Mouse (Mus musculus) hindbrain, postnatal 0 days (tissue): Measurements from ENCODE around the gene C2cd4d. TPM values are rescaled to one million over a fixed set of nuclear protein-coding genes. Genes with fewer than 3 reads are reported as not detected.

Experiments
- ATAC-seq: fragments of 200-750 bp; cut with Nextera tagmentation; 2 replicates; pipeline ENCODE4 v1.8.0; 2017; ENCODE audit warnings: mild to moderate bottlenecking, moderate TSS enrichment, moderate library complexity
- DNase-seq: peaks from one replicate; pipeline ENCODE4 v3.0.0-alpha.2; 2015; ENCODE audit warnings: low spot score
- H3K27ac ChIP-seq: fragments of 300-500 bp; sonication (generic); 2 replicates; pipeline ENCODE4 v1.5.1; 2014; ENCODE audit warnings: mild to moderate bottlenecking
- H3K27me3 ChIP-seq: fragments of 300-500 bp; sonication (generic); 2 replicates; pipeline ENCODE4 v1.6.1; 2014; ENCODE audit warnings: low read length, mixed read lengths; ENCODE audit not compliant: insufficient read depth
- H3K36me3 ChIP-seq: fragments of 300-500 bp; sonication (generic); 2 replicates; pipeline ENCODE4 v1.6.1; 2014; ENCODE audit warnings: low read length, mixed read lengths; ENCODE audit not compliant: insufficient read depth
- H3K4me1 ChIP-seq: fragments of 300-500 bp; sonication (generic); 2 replicates; pipeline ENCODE4 v1.6.1; 2014; ENCODE audit warnings: antibody characterized with exemption, low read length, mixed read lengths; ENCODE audit not compliant: insufficient read depth
- H3K4me2 ChIP-seq: fragments of 300-500 bp; sonication (generic); 2 replicates; pipeline ENCODE4 v1.6.1; 2014; ENCODE audit warnings: low read depth, mild to moderate bottlenecking, low read length, moderate library complexity, mixed read lengths
- H3K4me3 ChIP-seq: fragments of 300-500 bp; sonication (generic); 2 replicates; pipeline ENCODE4 v1.5.1; 2014; ENCODE audit warnings: low read length
- H3K9ac ChIP-seq: fragments of 300-500 bp; sonication (generic); replicated peaks from 2 replicates; pipeline ENCODE4 v1.6.1; 2014; ENCODE audit warnings: mild to moderate bottlenecking, low read length, moderate library complexity, mixed read lengths
- H3K9me3 ChIP-seq: fragments of 300-500 bp; sonication (generic); 2 replicates; pipeline ENCODE4 v1.6.1; 2016; ENCODE audit warnings: low read length, mixed read lengths
- CTCF ChIP-seq: IDR thresholded peaks from 2 replicates; pipeline ENCODE4 v1.5.1; 2016; ENCODE audit warnings: antibody characterized with exemption, control low read depth, low read depth
- WGBS: fragments of 180-500 bp; shearing (Covaris S2); extraction: QIAGEN DNeasy Blood & Tissue Kit; methylation state at CpG from one replicate; pipeline ENCODE4 v1.1.7; 2014; 5-methylcytosine and 5-hydroxymethylcytosine counted together
- polyA plus RNA-seq: library from polyadenylated mRNA; unstranded; fragments of >200 nt; fragmentation: Nextera tagmentation; extraction: Ambion mirVana; gene quantifications from 2 replicates; pipeline ENCODE4 v1.2.1, GENCODE M21; 2015
- total RNA-seq: library from RNA; depleted of rRNA; stranded (reverse); fragments of >200 nt; gene quantifications from 2 replicates; pipeline ENCODE4 v1.2.3, GENCODE M21; 2014

The C2cd4d gene
- total and polyA plus RNA-seq, 2 experiments from 2014 or later, result 1.3 to 1.8 TPM

DNA sequence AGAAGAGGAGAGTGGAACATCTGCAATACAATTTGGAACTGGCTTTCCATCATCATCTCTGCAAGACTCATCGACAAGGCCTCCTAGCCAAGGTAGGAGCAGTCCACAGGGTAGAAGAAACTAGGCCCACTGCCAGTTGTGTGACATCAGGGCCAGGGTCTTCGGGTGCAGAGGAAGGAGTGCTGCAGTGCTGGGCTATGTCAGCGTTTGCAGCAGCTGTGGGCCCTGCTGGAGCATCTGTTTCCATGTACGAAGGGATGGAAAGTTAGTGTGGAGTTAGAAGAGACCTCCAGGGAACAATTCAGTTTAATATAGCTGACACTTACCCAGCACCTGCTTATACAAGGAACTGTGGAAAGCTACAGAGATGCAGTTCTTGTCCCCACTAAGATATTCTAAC lies 30.8 kb downstream of the C2cd4d start:
- H3K4me2 ChIP-seq, result no peak overlapping the region
- ATAC-seq (peak; percentile 51; the same call in 1 of the 2 replicates), DNase-seq (no peak)
- no peaks in the 10 kb centered on the region for H3K27me3 ChIP-seq
- 61% methylated on average over 4 of the region's 4 CpGs for WGBS
- H3K4me3 ChIP-seq, result no peak overlapping the region
- no peaks in the 10 kb centered on the region for H3K4me1 ChIP-seq
- H3K27ac ChIP-seq, result no peak overlapping the region
- H3K9ac ChIP-seq, result no peak overlapping the region
- H3K36me3 ChIP-seq, result no peaks in the 10 kb centered on the region
- TF ChIP-seq CTCF, result no peak
- no peaks in the 10 kb centered on the region for H3K9me3 ChIP-seq

DNA sequence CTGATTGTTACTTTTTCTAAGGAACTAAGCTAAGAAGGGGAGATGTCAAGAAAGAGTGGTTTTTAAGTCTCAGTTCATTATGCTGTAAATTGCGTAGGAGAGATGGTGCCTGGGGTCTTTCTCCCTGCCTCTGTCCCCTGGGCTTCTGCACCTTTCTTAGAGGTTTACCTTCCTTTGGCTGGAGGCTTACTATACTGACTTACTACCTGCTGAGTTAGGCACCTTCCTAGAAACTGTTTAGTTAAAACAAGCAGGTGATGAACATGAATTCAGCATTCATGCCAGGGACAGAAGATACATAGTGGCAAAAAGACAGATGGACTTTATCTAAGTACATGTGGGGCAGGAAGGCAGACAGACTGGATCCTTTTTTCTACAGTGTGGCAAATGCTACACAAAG lies 34.1 kb downstream of the C2cd4d start:
- H3K36me3 ChIP-seq, result no peaks in the 10 kb centered on the region
- no peak for ATAC-seq
- TF ChIP-seq CTCF, result no peak
- no peaks in the 10 kb centered on the region for H3K27me3 ChIP-seq
- H3K4me3 ChIP-seq, result no peak overlapping the region
- no peak overlapping the region for H3K9ac ChIP-seq
- DNase-seq, result no peak
- no peak overlapping the region for H3K27ac ChIP-seq
- H3K4me2 ChIP-seq, result no peak overlapping the region
- peaks cover 9% of the 10 kb centered on the region; the same call in 1 of the 2 replicates for H3K4me1 ChIP-seq
- 86% methylated on average over 1 of the region's 1 CpGs for whole genome bisulfite sequencing
- no peaks in the 10 kb centered on the region for H3K9me3 ChIP-seq

DNA sequence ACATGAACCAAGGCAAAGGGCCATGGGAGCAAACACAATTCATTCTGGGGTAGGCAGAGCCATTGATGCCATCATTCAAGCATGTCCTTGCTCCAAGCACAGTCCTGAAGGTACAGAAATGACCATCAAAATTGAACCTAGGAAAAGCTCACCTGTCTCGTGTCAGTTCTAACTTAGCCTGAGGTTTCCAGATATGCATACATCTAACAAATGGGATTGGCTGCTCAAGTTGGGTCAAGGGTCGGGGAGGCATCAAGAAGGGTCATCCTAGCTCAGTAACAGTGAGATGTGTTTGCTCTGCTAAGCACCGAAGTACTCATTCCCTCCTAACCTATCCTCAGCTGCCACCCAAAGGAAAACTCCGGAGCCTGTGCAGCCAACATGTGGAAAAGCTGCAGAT lies 34.6 kb downstream of the C2cd4d start:
- no peak overlapping the region for H3K4me2 ChIP-seq
- no peak for DNase-seq

DNA sequence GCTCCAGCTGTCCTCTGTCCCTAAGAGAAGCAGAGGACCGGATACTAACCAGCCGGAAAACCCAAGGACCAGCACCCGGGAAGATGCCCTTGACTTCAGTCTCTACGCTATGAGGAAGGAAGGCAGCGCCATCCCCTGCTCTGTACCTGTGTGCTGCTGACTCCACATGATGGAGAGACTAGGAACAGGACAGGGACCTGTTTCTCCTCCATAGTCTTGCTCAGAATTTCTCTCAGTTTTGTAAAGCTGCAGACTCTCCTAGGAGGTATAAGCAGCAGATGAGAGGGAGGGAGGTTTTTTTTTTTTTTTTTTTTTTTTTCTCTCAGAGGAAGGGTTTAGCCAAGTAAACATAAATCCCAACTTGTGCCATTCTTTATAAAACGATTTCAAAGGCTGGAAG lies 36.0 kb downstream of the C2cd4d start, which contains the start of gene Lingo4:
Gene Lingo4, plus strand, starts transcription at position 301 of the 400 bp plus-strand sequence.
- Histone ChIP-seq H3K4me3 (peak within 1 kb of the TSS; percentile 37), H3K4me1 (peaks cover 9% of the 10 kb centered on the region; the same call in 1 of the 2 replicates), H3K4me2 (peak within 1 kb of the TSS; percentile 74), H3K27ac (peak within 1 kb of the TSS; percentile 32; the same call in 1 of the 2 replicates), H3K27me3 (no peaks in the 10 kb centered on the region), H3K9me3 (no peaks in the 10 kb centered on the region), H3K9ac (peak within 1 kb of the TSS; percentile 50), H3K36me3 (no peaks in the 10 kb centered on the region)
- 69% methylated on average over 6 of the region's 6 CpGs for WGBS
- no peak for TF ChIP-seq CTCF
- ATAC-seq (no peak), DNase-seq (no peak)

More for the DNA sequence above, 34.6 kb downstream of the C2cd4d start:
- no peak for ATAC-seq
- 87% methylated on average over 4 of the region's 4 CpGs for WGBS
- H3K36me3 ChIP-seq, result no peaks in the 10 kb centered on the region
- H3K27ac ChIP-seq, result no peak overlapping the region
- peaks cover 9% of the 10 kb centered on the region; the same call in 1 of the 2 replicates for H3K4me1 ChIP-seq
- H3K4me3 ChIP-seq, result no peak overlapping the region
- no peaks in the 10 kb centered on the region for H3K27me3 ChIP-seq
- no peaks in the 10 kb centered on the region for H3K9me3 ChIP-seq
- TF ChIP-seq CTCF, result no peak
- H3K9ac ChIP-seq, result no peak overlapping the region

DNA sequence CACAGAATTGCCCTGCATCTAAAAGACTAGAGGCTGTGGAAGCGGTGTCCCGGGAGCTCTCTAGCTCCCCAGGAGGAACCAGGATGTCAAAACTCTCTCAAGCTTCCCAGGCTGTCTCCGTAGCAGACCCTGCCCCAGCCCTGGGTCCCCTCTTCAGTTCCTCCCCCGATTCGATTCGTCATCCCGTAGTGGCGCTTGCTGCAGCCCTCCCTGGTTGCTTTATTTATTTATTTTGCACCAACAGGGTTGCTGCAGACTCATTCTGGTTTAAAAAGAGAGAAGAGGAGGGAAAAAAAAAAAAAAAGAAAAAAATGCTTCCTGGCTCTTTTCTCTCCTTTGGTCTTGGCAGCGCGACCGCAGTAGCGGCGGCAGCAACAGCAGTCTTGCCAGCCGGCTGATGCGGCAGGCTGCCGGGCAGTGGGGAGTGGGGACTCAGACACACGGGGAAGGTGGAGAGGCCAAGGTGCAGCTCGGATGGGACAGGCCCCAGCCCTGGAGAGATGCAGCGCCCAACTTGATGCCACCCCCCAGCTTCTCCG lies 36.8 kb downstream of the C2cd4d start:
- TF ChIP-seq CTCF, result peak; percentile 51
- WGBS, result 2% methylated on average over 20 of the region's 20 CpGs
- peaks cover 9% of the 10 kb centered on the region; the same call in 1 of the 2 replicates for H3K4me1 ChIP-seq
- no peaks in the 10 kb centered on the region for H3K9me3 ChIP-seq
- H3K9ac ChIP-seq, result peak overlapping the region; percentile 50
- peak overlapping the region; percentile 74 for H3K4me2 ChIP-seq
- no peaks in the 10 kb centered on the region for H3K36me3 ChIP-seq
- no peaks in the 10 kb centered on the region for H3K27me3 ChIP-seq
- H3K4me3 ChIP-seq, result peak overlapping the region; percentile 37
- peak; percentile 79 for DNase-seq
- H3K27ac ChIP-seq, result peak overlapping the region; percentile 32; the same call in 1 of the 2 replicates
- peak; percentile 89 for ATAC-seq

DNA sequence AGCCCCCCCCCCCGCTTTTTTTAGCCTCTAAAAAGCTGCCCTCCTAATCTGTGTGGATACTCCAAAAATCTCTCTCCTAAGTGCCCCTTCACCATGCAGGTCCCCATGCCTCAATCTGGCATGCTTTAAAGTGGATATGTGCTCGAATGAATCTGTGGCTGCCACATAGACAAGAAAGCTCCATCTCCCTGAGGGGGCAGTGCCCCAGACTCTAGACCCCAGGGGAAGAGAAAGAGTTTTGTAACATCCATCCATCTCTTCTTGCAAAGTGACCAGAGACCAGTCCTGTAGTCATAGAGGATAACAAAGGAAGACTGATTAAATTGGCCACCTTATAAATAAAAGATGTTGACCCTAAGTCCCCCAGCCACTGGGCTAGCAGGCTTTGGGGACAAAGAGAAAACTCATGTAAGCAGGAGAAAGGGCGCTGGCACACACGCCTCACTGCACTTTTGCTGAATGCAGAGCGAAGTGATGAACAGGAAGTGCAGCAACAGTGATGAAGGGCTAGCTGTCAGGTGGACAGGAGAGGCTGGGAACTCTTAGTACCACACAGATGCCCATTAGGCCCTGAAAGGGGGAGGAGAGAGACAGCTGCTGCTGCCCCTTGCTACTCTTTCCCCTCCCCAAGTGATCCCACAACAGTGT lies 37.5 kb downstream of the C2cd4d start:
- 0 out of 2 replicates have a peak overlapping the region, but pooled peaks have one; percentile 32 for H3K27ac ChIP-seq
- peak overlapping the region; percentile 74 for H3K4me2 ChIP-seq
- DNase-seq (peak; percentile 15), ATAC-seq (no peak)
- no peaks in the 10 kb centered on the region for H3K27me3 ChIP-seq
- peak overlapping the region; percentile 50 for H3K9ac ChIP-seq
- 17% methylated on average over 5 of the region's 5 CpGs for WGBS
- H3K9me3 ChIP-seq, result no peaks in the 10 kb centered on the region
- peak overlapping the region; percentile 37 for H3K4me3 ChIP-seq
- no peak for TF ChIP-seq CTCF
- H3K4me1 ChIP-seq, result peaks cover 10% of the 10 kb centered on the region; the same call in 1 of the 2 replicates
- H3K36me3 ChIP-seq, result no peaks in the 10 kb centered on the region

DNA sequence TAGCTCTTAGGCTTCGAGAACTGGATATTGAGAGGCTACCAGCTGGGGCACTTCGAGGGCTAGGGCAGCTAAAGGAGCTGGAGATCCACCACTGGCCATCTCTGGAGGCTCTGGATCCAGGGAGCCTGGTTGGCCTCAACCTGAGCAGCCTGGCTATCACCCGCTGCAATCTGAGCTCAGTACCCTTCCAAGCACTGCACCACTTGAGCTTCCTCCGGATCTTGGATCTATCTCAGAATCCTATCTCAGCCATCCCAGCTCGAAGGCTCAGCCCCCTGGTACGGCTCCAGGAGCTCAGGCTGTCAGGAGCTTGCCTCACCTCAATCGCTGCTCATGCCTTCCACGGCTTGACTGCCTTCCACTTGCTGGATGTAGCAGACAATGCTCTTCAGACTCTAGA lies 40.2 kb downstream of the C2cd4d start:
- no peaks in the 10 kb centered on the region for H3K36me3 ChIP-seq
- H3K4me3 ChIP-seq, result no peak overlapping the region
- H3K27ac ChIP-seq, result no peak overlapping the region
- no peak overlapping the region for H3K9ac ChIP-seq
- DNase-seq (no peak), ATAC-seq (no peak)
- no peak for TF ChIP-seq CTCF
- no peak overlapping the region for H3K4me2 ChIP-seq
- 75% methylated on average over 8 of the region's 8 CpGs for WGBS
- no peaks in the 10 kb centered on the region for H3K27me3 ChIP-seq
- H3K4me1 ChIP-seq, result peaks cover 12% of the 10 kb centered on the region; the same call in 1 of the 2 replicates
- H3K9me3 ChIP-seq, result no peaks in the 10 kb centered on the region
